Mouse (Mus musculus) embryonic fibroblast, embryonic 13.5 days (primary cell): ENCODE data around the gene Cpd.

ENCODE experiments used
- CTCF ChIP-seq: IDR thresholded peaks from 2 replicates; pipeline ENCODE4 v1.5.1; 2011; ENCODE audit warnings: mild to moderate bottlenecking, control low read depth, low read length, moderate library complexity, borderline replicate concordance; ENCODE audit not compliant: insufficient read depth
- POLR2A ChIP-seq: IDR thresholded peaks from 2 replicates; pipeline ENCODE4 v1.6.1; 2011; ENCODE audit warnings: low read depth, mild to moderate bottlenecking, control low read depth, low read length, moderate library complexity

- TF ChIP-seq POLR2A (no peak), CTCF (no peak)
Measured at GRCm38 (mm10) chr11:76884451-76884850, 37.6 kb upstream of the Cpd start.
